Mouse (Mus musculus) CD4-positive, CD25-positive, alpha-beta regulatory T cell, adult 4 months (primary cell): Measurements from ENCODE around the gene Fam19a5. TPM values are rescaled to one million over a fixed set of nuclear protein-coding genes. Genes with fewer than 3 reads are reported as not detected.

Source experiments
- ATAC-seq: one replicate; pipeline ENCODE4 v1.8.0; 2017
- polyA plus RNA-seq, 2 experiments: library from polyadenylated mRNA; unstranded; fragments of 100-300 nt; shearing (Covaris generic); gene quantifications; one replicate each; pipeline ENCODE4 v1.2.1; 2017

The Fam19a5 gene
- polyA plus RNA-seq: not detected

- ATAC-seq: no peak
Observed at GRCm38 (mm10) chr15:87543599-87544338, at the start of gene Fam19a5. Gene Fam19a5 (plus strand): TSS chr15:87544299.

DNA sequence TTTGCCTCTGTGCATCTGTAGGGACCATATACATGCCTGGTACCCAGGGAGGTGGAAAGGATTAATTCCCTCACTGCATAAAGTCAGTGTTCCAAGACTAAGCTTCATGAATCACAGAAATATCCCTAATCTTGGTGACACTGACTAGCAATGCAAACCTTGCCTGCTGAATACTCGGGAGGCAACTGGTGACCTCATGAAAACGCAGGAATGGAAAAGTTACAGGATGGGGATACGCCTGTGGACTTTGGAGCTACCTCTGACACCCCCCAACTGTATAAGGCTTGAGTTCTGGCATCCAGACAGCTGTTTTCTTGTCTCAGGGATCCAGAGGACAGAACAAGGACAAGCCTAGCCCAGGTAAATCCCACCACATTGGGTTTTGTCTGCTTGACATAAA is 42.4 kb upstream of the Fam19a5 start:
- ATAC-seq: no peak

DNA sequence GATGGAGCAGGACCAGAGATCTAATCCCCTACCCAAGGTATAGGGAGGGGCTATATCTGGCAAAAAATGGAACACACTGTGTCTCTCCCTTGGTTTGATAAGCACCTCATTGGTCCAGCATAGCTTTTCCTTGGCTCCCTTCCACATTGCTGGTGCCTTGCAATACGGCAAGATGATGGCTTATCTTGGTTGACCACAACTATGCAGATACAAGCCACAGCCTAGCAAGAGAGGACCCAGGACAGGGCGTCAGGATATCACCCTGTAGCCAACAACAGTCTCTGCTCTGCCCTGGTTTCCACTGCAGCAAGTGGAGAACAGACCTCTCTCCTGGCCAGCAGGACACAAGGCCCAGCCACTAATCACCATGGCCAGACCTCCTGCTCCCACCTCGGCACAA is 36.8 kb upstream of the Fam19a5 start:
- no peak for ATAC-seq

DNA sequence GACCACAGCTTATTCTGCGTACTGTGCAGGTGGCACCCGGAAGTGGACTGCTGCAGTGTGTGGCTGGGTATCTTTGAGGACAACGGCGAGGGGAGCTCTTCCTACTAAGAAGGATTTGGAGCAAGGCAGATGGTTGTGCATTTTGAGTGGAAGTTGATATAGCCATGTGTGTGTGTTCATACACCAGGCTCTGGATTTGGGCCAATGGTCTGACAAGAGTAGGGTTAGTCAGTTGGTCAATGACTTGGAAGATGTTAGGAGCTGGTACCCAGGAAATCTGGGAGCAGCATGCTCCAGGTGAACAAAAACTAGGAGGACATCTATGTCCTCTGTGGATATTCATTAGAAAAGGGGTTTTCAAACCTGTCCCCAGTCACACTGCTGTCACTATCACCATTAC is 33.2 kb upstream of the Fam19a5 start:
- no peak for ATAC-seq

- no peak for ATAC-seq
Observed at GRCm38 (mm10) chr15:87518161-87518560, 25.9 kb upstream of the Fam19a5 start.

DNA sequence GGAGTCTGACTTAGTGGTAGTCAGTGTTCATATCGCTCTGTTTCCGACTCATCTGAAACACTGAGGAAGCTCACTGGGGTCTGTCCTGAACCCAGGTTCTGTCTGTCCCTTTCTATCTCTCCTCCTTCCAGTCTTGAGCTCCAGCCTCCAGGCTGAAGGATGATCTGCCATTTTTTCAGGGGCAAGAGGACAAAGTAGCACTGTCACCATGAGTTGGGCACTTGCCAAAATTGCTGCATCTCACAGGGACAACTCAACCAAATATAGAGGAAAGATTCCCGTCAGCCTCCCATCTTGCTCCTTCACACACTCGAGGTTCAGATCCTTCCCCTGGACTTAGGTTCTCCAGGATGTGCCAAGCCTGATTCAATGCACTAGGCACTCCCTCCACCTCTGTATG is 14.8 kb upstream of the Fam19a5 start:
- ATAC-seq: no peak

GRCm38 (mm10) chr15:87541656-87542055 is 2.4 kb upstream of the Fam19a5 start:
- no peak for ATAC-seq

- no peak for ATAC-seq
Observed at GRCm38 (mm10) chr15:87544401-87545129, 466 bp downstream of the Fam19a5 start.

DNA sequence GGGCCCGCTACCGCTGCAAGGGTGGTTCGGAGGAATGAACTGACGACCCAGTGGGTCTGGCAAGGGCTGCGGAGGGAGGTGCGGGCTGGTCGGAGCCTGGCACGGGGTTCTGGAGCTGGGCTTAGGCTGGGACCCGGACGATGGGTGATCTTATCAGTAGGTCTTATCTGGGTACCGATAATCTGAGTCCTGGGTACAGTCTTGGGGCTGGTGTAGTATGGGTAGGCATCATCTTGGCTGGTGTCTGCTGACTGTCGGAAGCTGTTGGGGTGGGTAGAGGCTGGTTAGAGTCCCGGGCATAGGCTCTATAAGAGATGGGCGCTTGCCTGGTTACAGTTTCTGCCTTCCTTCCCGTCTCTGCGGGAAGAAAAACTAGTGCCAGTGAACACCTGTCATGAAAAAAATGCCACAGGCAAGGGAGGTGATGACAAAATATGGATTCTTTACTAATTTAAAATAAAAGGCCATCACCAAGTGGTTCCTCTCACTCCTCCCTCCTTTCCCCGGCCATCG is 1.1 kb downstream of the Fam19a5 start:
- ATAC-seq: no peak

DNA sequence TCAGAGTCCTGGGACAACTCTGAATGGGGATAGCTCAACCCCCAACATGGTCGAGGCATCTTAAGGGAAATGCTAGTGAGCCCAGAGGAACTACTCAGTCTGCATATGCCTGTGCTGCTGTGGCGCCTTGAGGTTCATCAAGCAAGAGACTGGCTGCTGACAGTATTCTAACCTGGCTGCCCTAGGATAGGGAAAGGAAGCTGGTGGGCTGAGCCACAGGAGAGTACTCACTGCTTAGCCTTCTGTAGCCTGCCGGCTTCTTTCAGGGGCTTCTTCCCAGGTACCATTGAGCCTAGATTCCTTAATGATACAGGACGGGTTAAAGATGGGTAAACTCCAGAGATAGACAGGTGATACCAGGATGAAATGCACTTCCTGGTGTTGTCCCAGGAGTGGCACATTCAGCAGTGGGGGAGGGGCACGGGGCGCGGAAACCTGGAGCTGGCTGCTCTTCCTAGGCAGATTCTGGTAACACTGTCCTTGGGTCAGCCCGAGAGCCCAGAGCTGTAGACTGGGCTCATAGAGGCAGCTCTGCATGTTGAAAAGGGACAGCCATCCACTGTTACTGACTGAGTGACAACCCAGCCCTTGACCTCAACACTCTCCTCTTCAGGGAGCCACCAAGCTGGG is 1.7 kb downstream of the Fam19a5 start:
- ATAC-seq: no peak

DNA sequence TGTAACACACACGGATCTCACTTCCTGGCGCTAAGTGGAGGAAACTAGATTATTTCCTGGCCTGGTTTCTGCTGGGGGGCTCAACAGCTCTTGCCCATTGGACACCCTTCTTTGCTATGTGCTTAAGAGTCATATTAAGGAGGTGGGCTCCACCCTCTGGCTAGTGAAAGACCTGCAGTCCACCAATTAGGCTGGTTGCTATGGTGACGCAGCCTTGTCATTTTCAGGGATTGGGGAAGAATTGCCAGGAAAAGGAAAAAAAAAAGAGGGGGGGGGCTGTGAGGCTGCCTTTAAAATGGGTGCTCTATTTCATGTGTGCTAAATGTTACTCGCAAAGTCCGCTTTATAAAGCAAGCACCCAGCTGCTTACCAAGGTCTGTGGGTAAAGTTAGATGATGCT is 2.9 kb downstream of the Fam19a5 start:
- ATAC-seq: no peak

- ATAC-seq: no peak
Observed at GRCm38 (mm10) chr15:87549724-87550123, 5.6 kb downstream of the Fam19a5 start.

DNA sequence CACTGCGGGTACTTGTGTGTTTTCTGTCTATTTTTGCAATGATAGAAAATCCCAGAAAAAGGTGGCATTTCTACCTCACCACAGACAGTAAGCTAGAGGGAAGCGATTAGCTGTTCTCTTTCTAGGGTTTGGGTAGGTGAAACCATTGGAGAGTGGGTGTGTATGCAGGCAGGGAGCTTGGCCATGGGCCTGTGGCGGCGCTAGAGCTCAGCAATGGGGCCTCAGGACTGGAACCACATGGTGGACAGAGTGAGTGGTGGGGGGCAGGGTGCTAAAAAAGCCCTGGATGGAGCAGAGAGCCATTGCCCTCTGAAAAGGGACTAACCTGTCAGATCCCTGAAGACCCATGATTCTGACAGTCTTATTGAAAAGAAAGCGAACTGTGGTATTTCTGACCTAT is 6.7 kb downstream of the Fam19a5 start:
- ATAC-seq: no peak

DNA sequence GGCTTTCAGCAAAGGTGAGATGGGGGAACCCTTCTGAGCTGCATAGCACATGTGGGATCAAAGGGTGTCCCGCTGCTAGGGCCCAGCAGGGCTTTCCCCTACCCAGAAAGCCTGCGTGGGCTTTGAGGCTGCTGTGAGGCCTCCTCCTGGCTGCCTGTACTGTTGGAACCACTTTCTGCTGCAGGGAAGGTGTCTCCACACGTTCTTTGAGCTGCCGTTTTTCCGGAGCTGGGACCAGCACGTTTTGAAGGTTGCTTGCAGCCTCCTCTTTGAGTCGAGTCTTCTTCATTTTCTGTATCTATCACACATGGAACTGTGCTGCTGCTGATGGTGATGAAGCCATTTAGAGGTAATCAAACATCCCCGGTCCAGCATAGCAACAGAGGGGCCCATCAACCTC is 7.5 kb downstream of the Fam19a5 start:
- ATAC-seq: no peak

GRCm38 (mm10) chr15:87555811-87556210 is 11.7 kb downstream of the Fam19a5 start:
- no peak for ATAC-seq

GRCm38 (mm10) chr15:87564331-87564730 is 20.2 kb downstream of the Fam19a5 start:
- no peak for ATAC-seq

- no peak for ATAC-seq
Observed at GRCm38 (mm10) chr15:87566040-87566929, 22.2 kb downstream of the Fam19a5 start.

DNA sequence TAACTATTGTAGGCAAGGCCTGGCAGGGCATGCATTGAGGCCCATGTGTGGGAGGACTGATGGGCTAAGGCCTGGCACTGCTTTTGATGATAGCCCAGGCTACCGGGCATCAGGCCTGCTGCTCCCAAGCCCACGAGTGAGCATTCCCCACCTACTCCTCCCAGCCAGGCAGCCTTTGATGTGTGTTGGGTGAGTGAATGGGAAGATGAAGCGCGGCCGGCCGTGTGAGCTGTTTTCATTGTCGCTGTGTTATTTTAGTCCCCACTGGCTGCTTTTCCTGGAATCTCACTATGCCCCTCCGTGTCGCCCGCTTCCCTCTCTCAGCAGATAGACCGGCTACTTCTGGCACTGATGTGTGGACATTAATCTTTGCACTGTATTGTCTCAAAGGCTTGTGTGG is 26.1 kb downstream of the Fam19a5 start:
- ATAC-seq: no peak

DNA sequence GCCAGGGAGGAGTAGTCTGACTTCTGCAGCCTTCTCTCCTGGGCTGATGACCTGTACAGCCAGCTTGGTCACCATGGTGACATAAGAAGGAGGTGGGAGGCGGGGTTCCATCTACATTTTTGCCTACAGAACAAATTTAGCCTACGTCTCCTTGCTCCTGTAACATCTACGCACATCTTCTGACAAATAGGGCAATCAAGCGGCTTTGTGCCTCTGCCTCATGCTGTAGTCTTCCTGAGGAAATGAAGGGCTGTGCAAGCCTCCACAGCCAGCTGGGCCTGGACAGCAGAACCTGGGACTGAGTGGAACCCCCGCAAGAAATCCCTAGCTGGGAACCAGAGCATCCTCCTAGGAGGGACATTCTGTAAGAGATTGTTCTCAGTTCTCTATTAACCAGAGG is 35.8 kb downstream of the Fam19a5 start:
- no peak for ATAC-seq

GRCm38 (mm10) chr15:87583921-87584621 is 40.0 kb downstream of the Fam19a5 start:
- no peak for ATAC-seq

- no peak for ATAC-seq
Observed at GRCm38 (mm10) chr15:87590975-87591374, 46.9 kb downstream of the Fam19a5 start.

DNA sequence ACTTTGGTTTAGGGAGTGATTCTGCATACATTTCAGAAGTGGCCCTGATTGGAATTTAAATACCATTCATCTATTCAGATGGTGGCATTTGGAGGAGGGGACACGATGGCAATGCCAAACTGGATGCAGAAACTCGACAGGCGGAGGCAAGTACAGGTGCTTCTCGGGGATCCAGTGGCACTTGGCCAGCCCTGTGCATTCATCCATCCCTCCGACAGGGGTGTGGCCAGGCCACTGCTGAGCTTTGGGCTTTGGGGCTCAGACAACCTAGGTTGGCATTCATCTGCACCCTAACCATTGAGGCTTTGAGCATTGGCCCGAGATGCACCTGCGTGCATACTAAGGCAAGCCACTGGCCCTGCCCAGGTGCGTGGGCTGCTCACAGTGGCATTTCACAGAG is 52.6 kb downstream of the Fam19a5 start:
- no peak for ATAC-seq
